Mouse (Mus musculus): ENCODE data around the gene Arsb. TPM values are rescaled to one million over a fixed set of nuclear protein-coding genes. Genes with fewer than 3 reads are reported as not detected.

Arsb gene
- polyA plus RNA-seq, 1 experiment = 7.2 TPM

GRCm38 (mm10) chr13:93915641-93916570 lies 144.5 kb downstream of the Arsb start:
- Histone ChIP-seq H3K4me3 (no peak overlapping the region), H3ac (ENCODE audit: control insufficient read depth, insufficient read length) (no peak overlapping the region), H3K79me2 (ENCODE audit: control insufficient read depth, insufficient read depth) (no peaks in the 10 kb centered on the region), H3K27me3 (ENCODE audit: control insufficient read depth, insufficient read depth, insufficient read length) (no peaks in the 10 kb centered on the region), H3K4me2 (ENCODE audit: low read depth) (no peak overlapping the region), H3K36me3 (ENCODE audit: control insufficient read depth, insufficient read depth) (no peaks in the 10 kb centered on the region)
- no peak for TF ChIP-seq POLR2AphosphoS2 (IDR thresholded peaks at IDR 0.05; ENCODE audit: insufficient read length, low read depth)
- TF ChIP-seq MAX (IDR thresholded peaks at IDR 0.05; ENCODE audit: low read depth) = no peak
- TF ChIP-seq TCF3 (IDR thresholded peaks at IDR 0.05; ENCODE audit: insufficient read length, low read depth) = no peak
- no peak for TF ChIP-seq CEBPB (IDR thresholded peaks at IDR 0.05; ENCODE audit: insufficient read depth, poor library complexity, severe bottlenecking)
- TF ChIP-seq MYOG (IDR thresholded peaks at IDR 0.05; ENCODE audit: control insufficient read depth in 1 of 3, insufficient read depth in 1 of 3, insufficient read length in 2 of 3, low read depth in 2 of 3) = no peak
- no peak for TF ChIP-seq POLR2A (IDR thresholded peaks at IDR 0.05; ENCODE audit: insufficient read length, low read depth)
- no peak for TF ChIP-seq TCF12 (IDR thresholded peaks at IDR 0.05; ENCODE audit: insufficient read depth, poor library complexity, severe bottlenecking)
- no peak for TF ChIP-seq E2F4 (IDR thresholded peaks at IDR 0.05; ENCODE audit: insufficient read depth)
- TF ChIP-seq REST (IDR thresholded peaks at IDR 0.05; ENCODE audit: insufficient read depth, insufficient read length) = no peak
- no peak for TF ChIP-seq USF1 (IDR thresholded peaks at IDR 0.05; ENCODE audit: low read depth)
- TF ChIP-seq MYOD1 (IDR thresholded peaks at IDR 0.05; ENCODE audit: control insufficient read depth in 1 of 3, insufficient read length in 2 of 3, low read depth in 2 of 3) = no peak

DNA sequence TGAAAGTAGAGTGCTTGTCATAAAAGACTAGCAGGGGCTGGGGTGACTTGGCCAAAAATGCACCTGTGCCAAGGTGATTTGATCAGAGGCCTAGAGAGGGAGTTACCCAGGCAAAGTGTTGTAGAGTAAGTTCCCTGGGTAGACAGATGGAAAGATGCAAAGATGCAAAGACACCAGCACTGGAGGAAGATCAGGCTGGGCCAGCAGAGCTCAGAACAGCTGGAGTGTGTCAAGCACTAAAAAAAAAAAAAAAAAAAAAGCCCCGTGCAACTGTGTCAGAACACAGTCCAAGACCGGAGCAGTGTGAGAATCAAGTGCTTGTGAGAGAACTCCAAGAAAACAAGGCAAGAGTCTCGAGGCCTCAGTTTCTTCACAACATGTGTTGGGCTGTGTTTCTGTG lies 148.1 kb downstream of the Arsb start:
- Histone ChIP-seq H3K36me3 (ENCODE audit: control insufficient read depth, insufficient read depth) (no peaks in the 10 kb centered on the region), H3K4me3 (no peak overlapping the region), H3K4me2 (ENCODE audit: low read depth) (no peak overlapping the region), H3K27me3 (ENCODE audit: control insufficient read depth, insufficient read depth, insufficient read length) (no peaks in the 10 kb centered on the region), H3K79me2 (ENCODE audit: control insufficient read depth, insufficient read depth) (no peaks in the 10 kb centered on the region), H3ac (ENCODE audit: control insufficient read depth, insufficient read length) (no peak overlapping the region)
- no peak for TF ChIP-seq REST (IDR thresholded peaks at IDR 0.05; ENCODE audit: insufficient read depth, insufficient read length)

- no peaks in the 10 kb centered on the region for H3K27me3 ChIP-seq (ENCODE audit: control insufficient read depth, insufficient read depth, insufficient read length)
- no peaks in the 10 kb centered on the region for H3K79me2 ChIP-seq (ENCODE audit: control insufficient read depth, insufficient read depth)
- no peak overlapping the region for H3K4me2 ChIP-seq (ENCODE audit: low read depth)
- TF ChIP-seq CEBPB (IDR thresholded peaks at IDR 0.05; ENCODE audit: insufficient read depth, poor library complexity, severe bottlenecking) = no peak
- TF ChIP-seq TCF12 (IDR thresholded peaks at IDR 0.05; ENCODE audit: insufficient read depth, poor library complexity, severe bottlenecking) = no peak
- no peak for TF ChIP-seq POLR2AphosphoS2 (IDR thresholded peaks at IDR 0.05; ENCODE audit: insufficient read length, low read depth)
- TF ChIP-seq TCF3 (IDR thresholded peaks at IDR 0.05; ENCODE audit: insufficient read length, low read depth) = no peak
- no peak for TF ChIP-seq MYOD1 (IDR thresholded peaks at IDR 0.05; ENCODE audit: control insufficient read depth in 1 of 3, insufficient read length in 2 of 3, low read depth in 2 of 3)
- TF ChIP-seq E2F4 (IDR thresholded peaks at IDR 0.05; ENCODE audit: insufficient read depth) = no peak
- no peak for TF ChIP-seq POLR2A (IDR thresholded peaks at IDR 0.05; ENCODE audit: insufficient read length, low read depth)
- no peak for TF ChIP-seq USF1 (IDR thresholded peaks at IDR 0.05; ENCODE audit: low read depth)
- TF ChIP-seq SRF (IDR thresholded peaks at IDR 0.05; ENCODE audit: control insufficient read depth, insufficient read length, low read depth) = no peak
- no peak for TF ChIP-seq MYOG (IDR thresholded peaks at IDR 0.05; ENCODE audit: control insufficient read depth in 1 of 3, insufficient read depth in 1 of 3, insufficient read length in 2 of 3, low read depth in 2 of 3)
- TF ChIP-seq REST (IDR thresholded peaks at IDR 0.05; ENCODE audit: insufficient read depth, insufficient read length) = no peak
- no peak for TF ChIP-seq MAX (IDR thresholded peaks at IDR 0.05; ENCODE audit: low read depth)
- H3ac ChIP-seq (ENCODE audit: control insufficient read depth, insufficient read length) = no peak overlapping the region
- no peaks in the 10 kb centered on the region for H3K36me3 ChIP-seq (ENCODE audit: control insufficient read depth, insufficient read depth)
- no peak overlapping the region for H3K4me3 ChIP-seq
These were observed 148.8 kb downstream of the Arsb start for GRCm38 (mm10) chr13:93920080-93920785.

DNA sequence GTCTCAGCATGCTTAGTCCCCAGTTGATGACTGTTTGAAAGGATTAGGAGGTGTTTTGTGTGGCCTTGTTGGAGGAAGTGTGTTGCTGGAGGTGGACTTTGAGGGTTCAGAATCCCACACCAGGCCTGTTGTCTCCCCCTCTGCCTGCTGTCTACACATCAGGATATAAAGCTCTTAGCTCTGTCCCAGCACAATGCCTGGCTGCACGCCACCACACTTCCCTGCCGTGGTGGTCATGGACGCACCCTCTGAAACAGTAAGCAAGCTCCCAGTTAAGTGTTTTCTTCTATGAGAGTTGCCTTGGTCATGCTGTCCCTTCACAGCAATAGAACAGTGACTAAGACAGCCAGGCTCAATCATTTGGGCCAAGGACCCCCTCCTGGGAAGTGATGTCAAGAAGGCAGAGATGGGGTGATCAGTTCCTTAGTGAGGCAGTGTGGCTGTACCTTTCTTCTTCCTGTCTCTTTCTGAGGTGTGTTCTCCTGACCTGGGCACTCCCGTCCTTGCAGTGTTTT lies 149.4 kb downstream of the Arsb start:
- H3K4me3 ChIP-seq = no peak overlapping the region
- no peak overlapping the region for H3ac ChIP-seq (ENCODE audit: control insufficient read depth, insufficient read length)
- no peaks in the 10 kb centered on the region for H3K27me3 ChIP-seq (ENCODE audit: control insufficient read depth, insufficient read depth, insufficient read length)
- no peaks in the 10 kb centered on the region for H3K36me3 ChIP-seq (ENCODE audit: control insufficient read depth, insufficient read depth)
- no peaks in the 10 kb centered on the region for H3K79me2 ChIP-seq (ENCODE audit: control insufficient read depth, insufficient read depth)
- TF ChIP-seq REST (IDR thresholded peaks at IDR 0.05; ENCODE audit: insufficient read depth, insufficient read length) = no peak
- no peak for TF ChIP-seq E2F4 (IDR thresholded peaks at IDR 0.05; ENCODE audit: insufficient read depth)
- TF ChIP-seq TCF3 (IDR thresholded peaks at IDR 0.05; ENCODE audit: insufficient read length, low read depth) = no peak
- no peak for TF ChIP-seq USF1 (IDR thresholded peaks at IDR 0.05; ENCODE audit: low read depth)
- TF ChIP-seq MYOG (IDR thresholded peaks at IDR 0.05; ENCODE audit: control insufficient read depth in 1 of 3, insufficient read depth in 1 of 3, insufficient read length in 2 of 3, low read depth in 2 of 3) = no peak
- no peak for TF ChIP-seq SRF (IDR thresholded peaks at IDR 0.05; ENCODE audit: control insufficient read depth, insufficient read length, low read depth)
- no peak for TF ChIP-seq POLR2A (IDR thresholded peaks at IDR 0.05; ENCODE audit: insufficient read length, low read depth)
- TF ChIP-seq CEBPB (IDR thresholded peaks at IDR 0.05; ENCODE audit: insufficient read depth, poor library complexity, severe bottlenecking) = no peak
- TF ChIP-seq TCF12 (IDR thresholded peaks at IDR 0.05; ENCODE audit: insufficient read depth, poor library complexity, severe bottlenecking) = no peak
- TF ChIP-seq POLR2AphosphoS2 (IDR thresholded peaks at IDR 0.05; ENCODE audit: insufficient read length, low read depth) = no peak
- TF ChIP-seq MYOD1 (IDR thresholded peaks at IDR 0.05; ENCODE audit: control insufficient read depth in 1 of 3, insufficient read length in 2 of 3, low read depth in 2 of 3) = no peak
- TF ChIP-seq MAX (IDR thresholded peaks at IDR 0.05; ENCODE audit: low read depth) = no peak
- no peak overlapping the region for H3K4me2 ChIP-seq (ENCODE audit: low read depth)

All from myocyte (in vitro differentiated cells).